Mouse (Mus musculus): ENCODE data around the gene Ostm1. TPM values are rescaled to one million over a fixed set of nuclear protein-coding genes. Genes with fewer than 3 reads are reported as not detected.

The Ostm1 gene
- total RNA-seq, 1 experiment from 2014 or later: 32.5 TPM

- ATAC-seq (replicated peaks; ENCODE audit: low read depth, poor library complexity, severe bottlenecking): 0 out of 2 replicates have a peak, but pooled peaks have one; percentile 39
Measured at GRCm38 (mm10) chr10:42715366-42716035, 131.9 kb downstream of the Ostm1 start.

GRCm38 (mm10) chr10:42722116-42722515 is 138.5 kb downstream of the Ostm1 start:
- no peak for ATAC-seq (replicated peaks; ENCODE audit: low read depth, poor library complexity, severe bottlenecking)

DNA sequence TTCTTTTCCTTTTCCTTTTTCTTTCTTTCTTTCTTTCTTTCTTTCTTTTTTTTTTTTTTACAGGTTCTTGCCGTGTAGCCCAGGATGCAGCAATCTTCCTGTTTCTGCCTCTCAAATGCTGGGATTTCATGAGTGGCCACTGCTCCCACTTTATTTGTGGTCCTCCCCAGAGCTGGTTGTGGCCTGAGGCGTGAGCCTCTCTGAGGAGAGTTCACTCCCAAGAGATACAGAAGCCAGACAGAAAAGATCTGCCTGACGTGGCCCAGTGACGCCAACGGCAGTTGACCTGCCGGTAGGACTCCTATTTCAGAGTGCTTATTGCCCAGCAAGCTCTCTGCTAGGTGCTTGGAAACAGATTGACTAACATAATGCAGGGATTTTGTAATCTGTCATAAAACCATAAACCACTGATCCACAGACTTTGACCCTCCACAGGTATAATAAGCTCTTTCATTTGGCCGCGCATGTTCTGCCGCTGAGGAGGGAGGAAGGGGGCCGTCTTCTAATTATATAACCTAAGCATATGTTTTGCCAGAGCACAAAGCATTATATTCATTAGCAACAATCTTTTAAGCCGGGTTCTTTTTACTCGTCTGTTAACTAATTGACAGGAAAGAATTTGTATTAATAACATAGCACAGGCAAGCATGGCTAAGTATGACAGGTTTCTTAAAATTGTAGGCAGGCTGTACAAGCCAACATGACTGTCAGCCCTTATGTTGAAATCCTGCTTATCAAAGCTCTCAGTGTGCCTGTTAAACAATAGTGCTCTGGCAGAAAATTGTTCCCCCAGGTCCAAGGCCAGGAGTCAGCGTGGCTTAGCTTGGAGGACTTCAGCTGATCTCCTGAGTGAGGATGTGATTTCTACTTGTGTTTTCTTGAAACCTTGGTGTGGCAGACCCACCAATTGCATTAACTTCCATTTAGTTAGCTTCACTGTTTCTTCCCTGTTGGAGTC is 139.9 kb downstream of the Ostm1 start:
- no peak for ATAC-seq (replicated peaks; ENCODE audit: low read depth, poor library complexity, severe bottlenecking)

DNA sequence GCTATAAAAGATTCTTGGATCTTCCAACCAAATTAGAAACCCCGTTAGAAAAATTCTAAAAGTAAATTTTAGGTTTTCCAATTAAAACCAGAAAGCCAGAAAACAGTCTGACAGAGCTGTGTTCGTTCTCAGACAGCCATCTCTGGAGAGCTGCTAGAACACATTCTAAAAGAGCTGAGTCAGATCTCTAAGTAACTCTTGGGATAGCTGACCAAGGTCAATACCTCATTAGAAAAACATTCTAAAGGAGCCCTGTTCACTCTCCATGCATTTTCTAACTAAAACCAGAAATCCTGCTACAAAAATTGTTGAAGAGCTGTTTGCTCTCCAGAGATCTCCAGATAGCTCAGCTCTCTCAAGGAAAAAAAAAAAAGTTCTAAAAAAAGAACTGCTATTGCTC is 146.0 kb downstream of the Ostm1 start:
- ATAC-seq (replicated peaks; ENCODE audit: low read depth, poor library complexity, severe bottlenecking): no peak

DNA sequence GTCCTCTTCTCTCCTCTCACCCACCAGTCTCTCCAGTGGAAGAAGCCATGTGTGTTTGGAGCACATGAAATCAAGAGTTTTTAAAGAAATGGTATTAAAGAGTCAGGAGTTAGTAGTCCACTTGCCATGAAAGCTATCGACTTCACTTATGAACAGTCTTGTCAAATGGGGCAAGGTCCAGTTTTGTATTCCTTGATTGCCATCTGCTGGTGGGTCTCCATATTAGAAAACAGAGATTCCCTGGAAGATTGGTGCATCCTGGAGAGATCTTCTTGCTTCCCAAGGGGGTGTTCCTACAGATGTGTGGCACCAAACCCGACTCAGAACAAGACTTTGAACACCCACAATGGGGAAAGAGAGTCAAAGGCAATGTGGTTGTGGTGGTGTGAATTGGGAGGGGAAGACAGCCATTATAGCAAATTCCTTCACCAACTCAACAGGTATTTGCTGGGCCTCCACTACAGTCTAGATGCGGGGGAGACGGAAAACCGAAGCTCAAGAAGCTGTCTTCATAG is 151.0 kb downstream of the Ostm1 start:
- no peak for ATAC-seq (replicated peaks; ENCODE audit: low read depth, poor library complexity, severe bottlenecking)

DNA sequence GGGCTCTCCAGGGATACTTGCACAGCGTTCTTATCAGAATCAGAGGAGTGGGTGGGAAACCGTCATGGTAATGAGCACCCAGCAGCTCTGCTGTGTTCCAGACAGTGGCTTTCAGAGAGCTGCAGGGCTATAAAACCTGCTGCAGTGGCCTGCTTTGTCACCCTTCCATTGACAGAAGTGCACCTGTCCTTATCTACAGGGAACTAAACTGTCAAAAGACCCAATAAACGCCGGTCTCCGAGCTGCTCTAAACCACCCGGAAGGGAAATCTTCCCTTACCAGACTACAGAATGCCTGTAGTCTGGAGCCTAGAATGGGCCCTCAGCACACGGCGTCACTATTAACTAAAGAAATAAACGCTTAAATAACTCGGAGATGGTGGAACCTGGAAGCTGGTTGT is 168.2 kb downstream of the Ostm1 start:
- no peak for ATAC-seq (replicated peaks; ENCODE audit: low read depth, poor library complexity, severe bottlenecking)

Other genes with a start within 250 kb of the Ostm1 start
- gene Afg1l, start 105.3 kb upstream of the Ostm1 start, total RNA-seq (2017): 4.9 and 5.5 TPM in 2 replicates
- gene Snx3, start 81.8 kb upstream of the Ostm1 start, total RNA-seq (2017): 94.6 and 119 TPM in 2 replicates
- gene Nr2e1, start 190 bp upstream of the Ostm1 start, total RNA-seq (2017): not detected in 2 replicates
- 37.6 and 58.7 TPM in 2 replicates for gene Sec63, start 177.7 kb downstream of the Ostm1 start, total RNA-seq (2017)

All from common myeloid progenitor, adult 5-6 weeks (primary cell).